ENCODE assay signal across 20 mouse cellular contexts in the genomic region with DNA sequence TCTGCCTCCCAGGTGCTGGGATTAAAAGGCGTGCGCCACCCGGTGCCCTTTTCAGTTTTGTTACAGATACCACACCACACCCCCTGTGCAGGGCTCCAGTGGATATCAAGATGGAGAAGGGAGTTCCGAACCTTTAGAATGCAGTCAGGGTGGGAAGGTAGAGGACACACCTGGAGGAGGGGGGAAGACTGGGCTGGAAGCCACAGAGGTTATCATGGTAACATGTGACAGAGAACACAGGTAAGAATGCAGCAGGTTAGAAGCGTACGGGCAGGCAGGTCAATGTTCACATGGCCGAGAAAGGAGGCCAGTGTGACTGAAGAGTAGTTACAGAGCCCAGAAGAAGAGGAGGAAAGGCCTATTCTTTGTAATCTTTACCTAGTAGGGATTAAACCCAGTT. TPM values are rescaled to one million over a fixed set of nuclear protein-coding genes. Genes with fewer than 3 reads are reported as not detected.
A peak's percentile ranks its signal among the peaks of the same experiment; 100 is the strongest.
DNase-seq lines count a peak whose midpoint lies in the region; ATAC-seq and TF ChIP-seq lines count a peak whose summit lies in the region.
"Had no signal": no experiment of that assay in that cellular context is flagged by ENCODE, and none has a peak within 500 bp of the region (broad histone marks: within the 10 kb centered on the region; RNA-seq: fewer than 3 reads in every experiment).

No protein-coding gene starts in this region.

- no peaks in the 10 kb centered on the region for H3K9me3 ChIP-seq in intestine, embryonic 16.5 days (ENCODE audit: control insufficient read depth, low read length)
- H3K9me3 ChIP-seq in intestine, embryonic 15.5 days, result no peaks in the 10 kb centered on the region
- no peaks in the 10 kb centered on the region for H3K9me3 ChIP-seq in liver, embryonic 12.5 days (replicated peaks)
- no peaks in the 10 kb centered on the region for H3K9me3 ChIP-seq in hindbrain, embryonic 12.5 days (replicated peaks)
- H3K9me3 ChIP-seq: forebrain, embryonic 13.5 days; kidney, embryonic 15.5 days; midbrain, embryonic 15.5 days; neural tube, embryonic 12.5 days; stomach, embryonic 15.5 days had no signal

- H3K27ac ChIP-seq in gastrocnemius, adult 2 months, result peak overlapping the region; percentile 55
- H3K27ac ChIP-seq in intestine, embryonic 16.5 days (ENCODE audit: low read length), result peak overlapping the region; percentile 76
- H3K27ac ChIP-seq in intestine, embryonic 15.5 days, result no peak overlapping the region
- H3K27ac ChIP-seq in liver, embryonic 12.5 days, result peak overlapping the region; percentile 100
- peak overlapping the region; percentile 79 for H3K27ac ChIP-seq in small intestine, adult 2 months (ENCODE audit: insufficient read depth, low read depth, low read length)
- H3K27ac ChIP-seq in hindbrain, embryonic 12.5 days, result no peak overlapping the region
- H3K27ac ChIP-seq: forebrain, embryonic 13.5 days; kidney, embryonic 15.5 days; midbrain, embryonic 15.5 days; neural tube, embryonic 12.5 days; stomach, embryonic 15.5 days had no signal

- no peak overlapping the region for H3K9ac ChIP-seq in intestine, embryonic 16.5 days (ENCODE audit: low read depth, low read length)
- no peak overlapping the region for H3K9ac ChIP-seq in intestine, embryonic 15.5 days
- peak overlapping the region; percentile 82 for H3K9ac ChIP-seq in liver, embryonic 12.5 days
- H3K9ac ChIP-seq in hindbrain, embryonic 12.5 days, result no peak overlapping the region
- H3K9ac ChIP-seq: forebrain, embryonic 13.5 days; kidney, embryonic 15.5 days; midbrain, embryonic 15.5 days; neural tube, embryonic 12.5 days; stomach, embryonic 15.5 days had no signal

- H3K4me1 ChIP-seq in intestine, embryonic 16.5 days (ENCODE audit: control insufficient read depth, insufficient read depth, low read length), result peaks cover 34% of the 10 kb centered on the region
- H3K4me1 ChIP-seq in intestine, embryonic 15.5 days (replicated peaks), result peaks cover 11% of the 10 kb centered on the region
- peaks cover 78% of the 10 kb centered on the region for H3K4me1 ChIP-seq in liver, embryonic 12.5 days
- H3K4me1 ChIP-seq in small intestine, adult 2 months (ENCODE audit: control insufficient read depth, insufficient read depth, insufficient read length, low read length), result peaks cover 36% of the 10 kb centered on the region
- H3K4me1 ChIP-seq in hindbrain, embryonic 12.5 days, result peaks cover 8% of the 10 kb centered on the region; the same call in 1 of the 2 replicates

- H3K4me2 ChIP-seq in intestine, embryonic 16.5 days (ENCODE audit: low read depth, low read length), result 0 out of 2 replicates have a peak overlapping the region, but pooled peaks have one; percentile 7
- H3K4me2 ChIP-seq in intestine, embryonic 15.5 days (replicated peaks), result no peak overlapping the region
- H3K4me2 ChIP-seq in liver, embryonic 12.5 days, result peak overlapping the region; percentile 79
- no peak overlapping the region for H3K4me2 ChIP-seq in hindbrain, embryonic 12.5 days (replicated peaks)
- H3K4me2 ChIP-seq: forebrain, embryonic 13.5 days; kidney, embryonic 15.5 days; midbrain, embryonic 15.5 days; neural tube, embryonic 12.5 days; stomach, embryonic 15.5 days had no signal

- no peak overlapping the region for H3K4me3 ChIP-seq in gastrocnemius, adult 2 months
- no peak overlapping the region for H3K4me3 ChIP-seq in intestine, embryonic 16.5 days (ENCODE audit: low read length)
- no peak overlapping the region for H3K4me3 ChIP-seq in intestine, embryonic 15.5 days (replicated peaks)
- H3K4me3 ChIP-seq in liver, embryonic 12.5 days, result peak overlapping the region; percentile 74
- no peak overlapping the region for H3K4me3 ChIP-seq in small intestine, adult 2 months (ENCODE audit: low read depth, low read length)
- no peak overlapping the region for H3K4me3 ChIP-seq in hindbrain, embryonic 12.5 days
- H3K4me3 ChIP-seq: forebrain, embryonic 13.5 days; kidney, embryonic 15.5 days; midbrain, embryonic 15.5 days; neural tube, embryonic 12.5 days; stomach, embryonic 15.5 days had no signal

- H3K36me3 ChIP-seq in intestine, embryonic 16.5 days (ENCODE audit: control insufficient read depth, insufficient read depth, low read length), result no peaks in the 10 kb centered on the region
- no peaks in the 10 kb centered on the region for H3K36me3 ChIP-seq in intestine, embryonic 15.5 days
- H3K36me3 ChIP-seq in liver, embryonic 12.5 days, result peaks cover 48% of the 10 kb centered on the region
- H3K36me3 ChIP-seq in small intestine, adult 2 months (ENCODE audit: control insufficient read depth, insufficient read depth, low read length), result peaks cover 7% of the 10 kb centered on the region
- no peaks in the 10 kb centered on the region for H3K36me3 ChIP-seq in hindbrain, embryonic 12.5 days
- H3K36me3 ChIP-seq: kidney, embryonic 15.5 days; midbrain, embryonic 15.5 days; neural tube, embryonic 12.5 days; stomach, embryonic 15.5 days had no signal

- 75% methylated on average over 7 of the region's 7 CpGs for WGBS in intestine, embryonic 16.5 days
- WGBS in intestine, embryonic 15.5 days, result 79% methylated on average over 7 of the region's 7 CpGs
- 77% methylated on average over 7 of the region's 7 CpGs for WGBS in liver, embryonic 12.5 days (ENCODE audit: insufficient replicate concordance)
- 41% methylated on average over 7 of the region's 7 CpGs for WGBS in small intestine, adult 2 months
- WGBS in hindbrain, embryonic 12.5 days, result 91% methylated on average over 7 of the region's 7 CpGs

- peak; percentile 2; the same call in 1 of the 2 replicates for ATAC-seq in intestine, embryonic 16.5 days
- no peak for ATAC-seq in intestine, embryonic 15.5 days
- no peak for ATAC-seq in liver, embryonic 12.5 days
- no peak for ATAC-seq in hindbrain, embryonic 12.5 days (ENCODE audit: low FRiP score)
- ATAC-seq: CD4-positive, CD25-positive, alpha-beta regulatory T cell, adult 4 months; forebrain, embryonic 13.5 days; midbrain, embryonic 15.5 days had no signal

- no peak for TF ChIP-seq POLR2A in small intestine, adult 2 months (IDR thresholded peaks at IDR 0.05; ENCODE audit: low read depth, low read length)

- no peaks in the 10 kb centered on the region for H3K27me3 ChIP-seq in intestine, embryonic 16.5 days (replicated peaks; ENCODE audit: control insufficient read depth, insufficient read depth, low read length)
- no peaks in the 10 kb centered on the region for H3K27me3 ChIP-seq in intestine, embryonic 15.5 days (replicated peaks)
- H3K27me3 ChIP-seq in liver, embryonic 12.5 days (replicated peaks), result no peaks in the 10 kb centered on the region
- no peaks in the 10 kb centered on the region for H3K27me3 ChIP-seq in small intestine, adult 2 months (ENCODE audit: control insufficient read depth, insufficient read depth, low read length)
- peaks cover 14% of the 10 kb centered on the region for H3K27me3 ChIP-seq in hindbrain, embryonic 12.5 days
- H3K27me3 ChIP-seq: midbrain, embryonic 15.5 days; stomach, embryonic 15.5 days had no signal

- intact Hi-C loops in gastrocnemius, adult 2 months (cut with DNase I), result no loop called here
- intact Hi-C loops in gastrocnemius, postnatal 36 days (cut with DNase I), result no loop called here

- no peak for DNase-seq in gastrocnemius, adult 2 months
- DNase-seq in gastrocnemius, postnatal 36 days, result no peak
- no peak for DNase-seq in retina, embryonic 14.5 days (ENCODE audit: low spot score)
- DNase-seq: adrenal gland, postnatal 25 days; cerebellum, adult 9-10 months; layer of hippocampus, postnatal 36 days; lung, postnatal 4 days; thymus, adult 2 months; thymus, postnatal 4 days had no signal

- TF ChIP-seq CTCF in gastrocnemius, adult 2 months (IDR thresholded peaks at IDR 0.05), result no peak
- no peak for TF ChIP-seq CTCF in small intestine, adult 2 months (IDR thresholded peaks at IDR 0.05; ENCODE audit: extremely low read depth, insufficient read length, insufficient replicate concordance, low read depth, low read length)

RNA-seq across cellular contexts. Expression of gene Mgst3, which starts 4.1 kb away (rescaled TPM):
- 100 to 1,000 TPM; 147 to 151 TPM for total RNA-seq in gastrocnemius, adult 2 months (2021)
- 100 to 1,000 TPM; 108 to 112 TPM for total RNA-seq in gastrocnemius, postnatal 36 days (2021)
- polyA plus RNA-seq in intestine, embryonic 16.5 days (2015; fragmentation: Nextera tagmentation; extraction: Ambion mirVana), result 379 and 381 TPM in 2 replicates
- 247 and 298 TPM in 2 replicates for polyA plus RNA-seq in intestine, embryonic 15.5 days (2015; fragmentation: Nextera tagmentation; extraction: Ambion mirVana)
- polyA plus RNA-seq in liver, embryonic 12.5 days (2016; fragmentation: Nextera tagmentation; extraction: Ambion mirVana), result 388 and 396 TPM in 2 replicates
- polyA plus RNA-seq in small intestine, adult 2 months (2012; rRNA removed), result 1,045 and 1,081 TPM in 2 replicates
- polyA plus RNA-seq in hindbrain, embryonic 12.5 days (2016; fragmentation: Nextera tagmentation; extraction: Ambion mirVana), result 52.0 and 59.7 TPM in 2 replicates

RNA-seq across cellular contexts. Expression of gene Aldh9a1, which starts 39.8 kb away (rescaled TPM):
- total RNA-seq in gastrocnemius, adult 2 months (2021), result 1 to 10 TPM; 4.1 to 5.8 TPM
- 1 to 10 TPM; 2.6 to 4.5 TPM for total RNA-seq in gastrocnemius, postnatal 36 days (2021)
- polyA plus RNA-seq in intestine, embryonic 16.5 days (2015; fragmentation: Nextera tagmentation; extraction: Ambion mirVana), result 204 and 245 TPM in 2 replicates
- polyA plus RNA-seq in intestine, embryonic 15.5 days (2015; fragmentation: Nextera tagmentation; extraction: Ambion mirVana), result 133 and 156 TPM in 2 replicates
- 94.4 and 99.5 TPM in 2 replicates for polyA plus RNA-seq in liver, embryonic 12.5 days (2016; fragmentation: Nextera tagmentation; extraction: Ambion mirVana)
- polyA plus RNA-seq in small intestine, adult 2 months (2012; rRNA removed), result 33.8 and 112 TPM in 2 replicates
- polyA plus RNA-seq in hindbrain, embryonic 12.5 days (2016; fragmentation: Nextera tagmentation; extraction: Ambion mirVana), result 37.2 and 39.3 TPM in 2 replicates

Comparison
In these comparisons a context has a peak if more than half of its experiments do, and no peak if none do; other contexts are left out.
1. H3K27ac ChIP-seq: peak in gastrocnemius, adult 2 months (single experiment), intestine, embryonic 16.5 days (single experiment), liver, embryonic 12.5 days (single experiment) and small intestine, adult 2 months (single experiment); none in intestine, embryonic 15.5 days (single experiment) and hindbrain, embryonic 12.5 days (single experiment).
2. H3K4me2 ChIP-seq: peak in intestine, embryonic 16.5 days (single experiment) and liver, embryonic 12.5 days (single experiment); none in intestine, embryonic 15.5 days (single experiment) and hindbrain, embryonic 12.5 days (single experiment).